Mouse (Mus musculus) neural tube, embryonic 15.5 days (tissue): Measurements from ENCODE around the gene Gm32717. TPM values are rescaled to one million over a fixed set of nuclear protein-coding genes. Genes with fewer than 3 reads are reported as not detected.
"Not testable (repeated sequence)": the region's sequence is repeated elsewhere in the genome, so short reads cannot be mapped to it uniquely, and the experiment has no call there.

Source experiments
- ATAC-seq: fragments of 200-750 bp; cut with Nextera tagmentation; 2 replicates; pipeline ENCODE4 v1.8.0; 2017; ENCODE audit warnings: mild to moderate bottlenecking, moderate TSS enrichment, moderate library complexity; ENCODE audit not compliant: low FRiP score
- H3K27ac ChIP-seq: fragments of 300-500 bp; sonication (generic); replicated peaks from 2 replicates; pipeline ENCODE4 v1.5.1; 2015; ENCODE audit warnings: mild to moderate bottlenecking, inconsistent platforms
- H3K27me3 ChIP-seq: fragments of 300-500 bp; sonication (generic); replicated peaks from 2 replicates; pipeline ENCODE4 v1.6.1; 2015; ENCODE audit warnings: inconsistent platforms
- H3K36me3 ChIP-seq: fragments of 300-500 bp; sonication (generic); 2 replicates; pipeline ENCODE4 v1.6.1; 2015; ENCODE audit warnings: inconsistent platforms
- H3K4me1 ChIP-seq: fragments of 300-500 bp; sonication (generic); 2 replicates; pipeline ENCODE4 v1.6.1; 2015; ENCODE audit warnings: inconsistent platforms
- H3K4me2 ChIP-seq: fragments of 300-500 bp; sonication (generic); 2 replicates; pipeline ENCODE4 v1.6.1; 2015; ENCODE audit warnings: inconsistent platforms, mild to moderate bottlenecking, moderate library complexity
- H3K4me3 ChIP-seq: fragments of 300-500 bp; sonication (generic); replicated peaks from 2 replicates; pipeline ENCODE4 v1.5.1; 2015; ENCODE audit warnings: mild to moderate bottlenecking, inconsistent platforms
- H3K9ac ChIP-seq: fragments of 300-500 bp; sonication (generic); replicated peaks from 2 replicates; pipeline ENCODE4 v1.6.1; 2015; ENCODE audit warnings: mild to moderate bottlenecking, inconsistent platforms
- H3K9me3 ChIP-seq: fragments of 300-500 bp; sonication (generic); replicated peaks from 2 replicates; pipeline ENCODE4 v1.6.1; 2016; ENCODE audit warnings: inconsistent platforms
- WGBS: fragments of 180-500 bp; shearing (Covaris S2); methylation state at CpG from one replicate; pipeline ENCODE4 v1.1.7; 2015; ENCODE audit warnings: mixed read lengths; 5-methylcytosine and 5-hydroxymethylcytosine counted together
- polyA plus RNA-seq: library from polyadenylated mRNA; unstranded; fragments of >200 nt; fragmentation: Nextera tagmentation; extraction: Ambion mirVana; gene quantifications from 2 replicates; pipeline ENCODE4 v1.2.1, GENCODE M21; 2015

The Gm32717 gene
- polyA plus RNA-seq, 1 experiment from 2014 or later = 0.15 TPM

GRCm38 (mm10) chr10:118204642-118205041 lies 35.9 kb downstream of the Gm32717 start, which contains the start of gene Il22:
Gene Il22, plus strand, starts transcription at chr10:118204942.
- Histone ChIP-seq H3K27ac (no peak within 1 kb of the TSS), H3K4me1 (no peaks in the 10 kb centered on the region), H3K4me2 (no peak within 1 kb of the TSS), H3K4me3 (no peak within 1 kb of the TSS), H3K36me3 (no peaks in the 10 kb centered on the region), H3K9ac (no peak within 1 kb of the TSS), H3K27me3 (no peaks in the 10 kb centered on the region), H3K9me3 (no peaks in the 10 kb centered on the region)
- ATAC-seq = no peak
- 93% methylated on average over 4 of the region's 4 CpGs for WGBS

- not testable (repeated sequence) for H3K4me2 ChIP-seq, H3K4me1 ChIP-seq, H3K4me3 ChIP-seq, H3K36me3 ChIP-seq, H3K9ac ChIP-seq, H3K9me3 ChIP-seq, H3K27ac ChIP-seq, ATAC-seq, H3K27me3 ChIP-seq
- WGBS = 33% methylated on average over 3 of the region's 3 CpGs
Measured at GRCm38 (mm10) chr10:118195150-118195549, 45.4 kb downstream of the Gm32717 start.

Other genes starting within 250 kb of the Gm32717 start
- 25.1 and 25.3 TPM in 2 replicates for gene Mdm1, start 99.0 kb downstream of the Gm32717 start, polyA plus RNA-seq
- 0.22 TPM in 1 of 2 replicates, not detected in the other for gene Il22, start 35.8 kb downstream of the Gm32717 start, polyA plus RNA-seq
- 0.15 and 0.22 TPM in 2 replicates for gene Gm32802, start 17.9 kb upstream of the Gm32717 start, polyA plus RNA-seq
- not detected in 2 replicates for gene Iltifb, start 54.3 kb upstream of the Gm32717 start, polyA plus RNA-seq
- gene Gm9040, start 86.2 kb upstream of the Gm32717 start, polyA plus RNA-seq = not detected in 2 replicates
- gene Gm9044, start 91.6 kb upstream of the Gm32717 start, polyA plus RNA-seq = not detected in 2 replicates
- gene Gm9045, start 97.1 kb upstream of the Gm32717 start, polyA plus RNA-seq = 0.09 TPM in 1 of 2 replicates, not detected in the other
- not detected in 2 replicates for gene Gm9046, start 102.5 kb upstream of the Gm32717 start, polyA plus RNA-seq
- gene Gm9048, start 107.9 kb upstream of the Gm32717 start, polyA plus RNA-seq = not detected in 2 replicates
- 0.09 TPM in 1 of 2 replicates, not detected in the other for gene Gm9049, start 113.3 kb upstream of the Gm32717 start, polyA plus RNA-seq
- not detected in 2 replicates for gene Ifng, start 200.3 kb upstream of the Gm32717 start, polyA plus RNA-seq